Mouse (Mus musculus) skeletal muscle tissue, postnatal 0 days (tissue): ENCODE measurements around the gene Dmrta2. TPM values are rescaled to one million over a fixed set of nuclear protein-coding genes. Genes with fewer than 3 reads are reported as not detected.

Source experiments
- polyA plus RNA-seq: library from polyadenylated mRNA; unstranded; fragments of >200 nt; fragmentation: Nextera tagmentation; extraction: Ambion mirVana; gene quantifications from 2 replicates; pipeline ENCODE4 v1.2.1, GENCODE M21; 2015

The Dmrta2 gene
- polyA plus RNA-seq: 0.09 and 0.11 TPM in 2 replicates

GRCm38 (mm10) chr4:109977148-109978067 lies at the start of gene Dmrta2:
Gene Dmrta2 (plus strand): TSS chr4:109978053.

